Mouse (Mus musculus) thymus, adult 2 months (tissue): ENCODE results near the gene Sdccag8. TPM values are rescaled to one million over a fixed set of nuclear protein-coding genes. Genes with fewer than 3 reads are reported as not detected.
A peak's percentile ranks its signal among the peaks of the same experiment; 100 is the strongest.

Experiments
- DNase-seq: peaks from one replicate; pipeline ENCODE4 v3.0.0; 2021
- H3K27ac ChIP-seq: fragments of 200-500 bp; 2 replicates; pipeline ENCODE4 v1.5.1; 2012; ENCODE audit warnings: low read length, control low read depth; ENCODE audit not compliant: control insufficient read depth, insufficient read depth
- H3K27me3 ChIP-seq: fragments of 200-500 bp; 2 replicates; pipeline ENCODE4 v1.6.1; 2012; ENCODE audit warnings: mild to moderate bottlenecking, low read length, moderate library complexity, mixed read lengths; ENCODE audit not compliant: control insufficient read depth, insufficient read depth
- H3K36me3 ChIP-seq: fragments of 200-500 bp; 2 replicates; pipeline ENCODE4 v1.6.1; 2012; ENCODE audit warnings: mild to moderate bottlenecking, low read length, moderate library complexity; ENCODE audit not compliant: control insufficient read depth, insufficient read depth
- H3K4me1 ChIP-seq: fragments of 200-500 bp; replicated peaks from 2 replicates; pipeline ENCODE4 v1.6.1; 2012; ENCODE audit warnings: low read length; ENCODE audit not compliant: control insufficient read depth, insufficient read depth
- H3K4me3 ChIP-seq: fragments of 200-500 bp; 2 replicates; pipeline ENCODE4 v1.5.1; 2012; ENCODE audit warnings: mild to moderate bottlenecking, low read length, control low read depth, moderate library complexity; ENCODE audit not compliant: control insufficient read depth, insufficient read depth
- CTCF ChIP-seq: fragments of 200-500 bp; IDR thresholded peaks from 2 replicates; pipeline ENCODE4 v1.5.1; 2012; ENCODE audit warnings: mild to moderate bottlenecking, control low read depth, low read length, moderate library complexity, borderline replicate concordance; ENCODE audit not compliant: control insufficient read depth, poor library complexity, insufficient read depth; ENCODE audit errors: extremely low read depth
- POLR2A ChIP-seq: fragments of 200-500 bp; IDR thresholded peaks from 2 replicates; pipeline ENCODE4 v1.6.1; 2012; ENCODE audit warnings: mild to moderate bottlenecking, low read length, control low read depth, moderate library complexity; ENCODE audit not compliant: control insufficient read depth, poor library complexity, insufficient read depth; ENCODE audit errors: extremely low read depth
- WGBS: fragments of 180-500 bp; shearing (Covaris S2); methylation state at CpG from one replicate; pipeline ENCODE4 v1.1.7; 2018; 5-methylcytosine and 5-hydroxymethylcytosine counted together
- polyA plus RNA-seq: library from polyadenylated mRNA; depleted of rRNA; stranded (reverse); fragments of >200 nt; gene quantifications from 2 replicates; pipeline ENCODE4 v1.2.3, GENCODE M21; 2012

Gene Sdccag8
- polyA plus RNA-seq, 1 experiment: 6.2 TPM

GRCm38 (mm10) chr1:176943126-176943525 is 128.7 kb downstream of the Sdccag8 start:
- TF ChIP-seq CTCF: no peak
- no peak for TF ChIP-seq POLR2A
- WGBS: 97% methylated on average over 5 of the region's 5 CpGs
- H3K36me3 ChIP-seq: no peaks in the 10 kb centered on the region
- DNase-seq: no peak
- no peak overlapping the region for H3K27ac ChIP-seq
- no peaks in the 10 kb centered on the region for H3K27me3 ChIP-seq
- H3K4me1 ChIP-seq: peaks cover 22% of the 10 kb centered on the region
- H3K4me3 ChIP-seq: no peak overlapping the region

GRCm38 (mm10) chr1:176943987-176944386 is 129.5 kb downstream of the Sdccag8 start:
- Histone ChIP-seq H3K4me1 (peaks cover 23% of the 10 kb centered on the region), H3K36me3 (no peaks in the 10 kb centered on the region), H3K27me3 (no peaks in the 10 kb centered on the region), H3K27ac (peak overlapping the region; percentile 19; the same call in 1 of the 2 replicates), H3K4me3 (no peak overlapping the region)
- 95% methylated on average over 5 of the region's 5 CpGs for WGBS
- DNase-seq: no peak
- TF ChIP-seq CTCF: no peak
- no peak for TF ChIP-seq POLR2A

GRCm38 (mm10) chr1:176944458-176945174 is 130.2 kb downstream of the Sdccag8 start:
- peaks cover 28% of the 10 kb centered on the region for H3K4me1 ChIP-seq
- 61% methylated on average over 8 of the region's 8 CpGs for WGBS
- DNase-seq: peak; percentile 53
- H3K4me3 ChIP-seq: no peak overlapping the region
- H3K36me3 ChIP-seq: no peaks in the 10 kb centered on the region
- no peaks in the 10 kb centered on the region for H3K27me3 ChIP-seq
- no peak for TF ChIP-seq CTCF
- TF ChIP-seq POLR2A: no peak
- H3K27ac ChIP-seq: peak overlapping the region; percentile 85

GRCm38 (mm10) chr1:176945175-176945540 is 130.7 kb downstream of the Sdccag8 start:
- Histone ChIP-seq H3K4me3 (no peak overlapping the region), H3K27ac (peak overlapping the region; percentile 85), H3K27me3 (no peaks in the 10 kb centered on the region), H3K36me3 (no peaks in the 10 kb centered on the region), H3K4me1 (peaks cover 28% of the 10 kb centered on the region)
- 83% methylated on average over 12 of the region's 12 CpGs for WGBS
- DNase-seq: no peak
- TF ChIP-seq POLR2A: no peak
- TF ChIP-seq CTCF: no peak

- H3K4me1 ChIP-seq: peaks cover 31% of the 10 kb centered on the region
- peak; percentile 54 for DNase-seq
- WGBS: 20% methylated on average over 11 of the region's 11 CpGs
- peak overlapping the region; percentile 6; the same call in 1 of the 2 replicates for H3K4me3 ChIP-seq
- no peaks in the 10 kb centered on the region for H3K36me3 ChIP-seq
- TF ChIP-seq POLR2A (no peak), CTCF (no peak)
- no peaks in the 10 kb centered on the region for H3K27me3 ChIP-seq
- peak overlapping the region; percentile 100 for H3K27ac ChIP-seq
Measured at GRCm38 (mm10) chr1:176946031-176946795, 131.8 kb downstream of the Sdccag8 start.

- 18% methylated on average over 7 of the region's 7 CpGs for WGBS
- Histone ChIP-seq H3K4me1 (peaks cover 34% of the 10 kb centered on the region), H3K27me3 (no peaks in the 10 kb centered on the region), H3K36me3 (no peaks in the 10 kb centered on the region), H3K27ac (peak overlapping the region; percentile 100), H3K4me3 (no peak overlapping the region; the same call in 1 of the 2 replicates)
- DNase-seq: peak; percentile 27
- TF ChIP-seq CTCF (no peak), POLR2A (no peak)
Measured at GRCm38 (mm10) chr1:176946796-176947181, 132.3 kb downstream of the Sdccag8 start.
